Mouse (Mus musculus) olfactory bulb, adult 2 months (tissue): ENCODE measurements around the gene Sipa1.

Source experiments
- CTCF ChIP-seq: fragments of 200-500 bp; IDR thresholded peaks from 2 replicates; pipeline ENCODE4 v1.5.1; 2012; ENCODE audit warnings: low read depth, mild to moderate bottlenecking, low read length, moderate library complexity; ENCODE audit not compliant: insufficient read depth
- POLR2A ChIP-seq: fragments of 200-500 bp; IDR thresholded peaks from 2 replicates; pipeline ENCODE4 v1.6.1; 2012; ENCODE audit warnings: mild to moderate bottlenecking, low read depth, low read length, moderate library complexity; ENCODE audit not compliant: insufficient read depth

- TF ChIP-seq POLR2A (no peak), CTCF (no peak)
These were observed 48.5 kb upstream of the Sipa1 start for GRCm38 (mm10) chr19:5711907-5712460.
